Mouse (Mus musculus) heart, adult 2 months (tissue): ENCODE data around the gene Fam89a.

Source experiments
- CTCF ChIP-seq: fragments of 200-600 bp; IDR thresholded peaks from 2 replicates; pipeline ENCODE4 v1.8.1; 2022; ENCODE audit warnings: antibody characterized with exemption, mild to moderate bottlenecking, moderate library complexity
- POLR2A ChIP-seq: fragments of 200-500 bp; IDR thresholded peaks from 2 replicates; pipeline ENCODE4 v1.6.1; 2011; ENCODE audit warnings: mild to moderate bottlenecking, low read depth, low read length, control low read depth; ENCODE audit not compliant: insufficient read depth

- TF ChIP-seq POLR2A = no peak
- no peak for TF ChIP-seq CTCF
Observed at GRCm38 (mm10) chr8:124772389-124772788, 20.8 kb upstream of the Fam89a start.
